Mouse (Mus musculus) testis, adult 2 months (tissue): ENCODE measurements around the gene Iqgap2. TPM values are rescaled to one million over a fixed set of nuclear protein-coding genes. Genes with fewer than 3 reads are reported as not detected.
A peak's percentile ranks its signal among the peaks of the same experiment; 100 is the strongest.

Source experiments
- H3K27ac ChIP-seq: fragments of 200-500 bp; 2 replicates; pipeline ENCODE4 v1.5.1; 2012; ENCODE audit warnings: low read depth, low read length; ENCODE audit not compliant: control insufficient read depth, insufficient read depth
- H3K27me3 ChIP-seq: fragments of 200-500 bp; 2 replicates; pipeline ENCODE4 v1.6.1; 2012; ENCODE audit warnings: mild to moderate bottlenecking, low read length, moderate library complexity; ENCODE audit not compliant: control insufficient read depth, insufficient read depth
- H3K36me3 ChIP-seq: fragments of 200-500 bp; 2 replicates; pipeline ENCODE4 v1.6.1; 2012; ENCODE audit warnings: mild to moderate bottlenecking, low read length; ENCODE audit not compliant: control insufficient read depth, insufficient read depth
- H3K4me1 ChIP-seq: fragments of 200-500 bp; 2 replicates; pipeline ENCODE4 v1.6.1; 2012; ENCODE audit warnings: low read length; ENCODE audit not compliant: control insufficient read depth, insufficient read depth
- H3K4me3 ChIP-seq: fragments of 200-500 bp; 2 replicates; pipeline ENCODE4 v1.5.1; 2012; ENCODE audit warnings: low read depth, mild to moderate bottlenecking, low read length, moderate library complexity, mixed read lengths; ENCODE audit not compliant: control insufficient read depth
- CTCF ChIP-seq: fragments of 200-500 bp; IDR thresholded peaks from 2 replicates; pipeline ENCODE4 v1.5.1; 2012; ENCODE audit warnings: low read depth, mild to moderate bottlenecking, inconsistent platforms, low read length, moderate library complexity; ENCODE audit not compliant: control insufficient read depth, insufficient read depth, insufficient replicate concordance
- POLR2A ChIP-seq: fragments of 200-500 bp; IDR thresholded peaks from 2 replicates; pipeline ENCODE4 v1.6.1; 2012; ENCODE audit warnings: low read depth, mild to moderate bottlenecking, inconsistent platforms, low read length, moderate library complexity; ENCODE audit not compliant: control insufficient read depth
- polyA plus RNA-seq: library from polyadenylated mRNA; depleted of rRNA; stranded (reverse); fragments of >200 nt; gene quantifications from 2 replicates; pipeline ENCODE4 v1.2.3, GENCODE M21; 2012

The Iqgap2 gene
- polyA plus RNA-seq, 1 experiment = 2.9 TPM

- TF ChIP-seq CTCF (no peak), POLR2A (no peak)
- Histone ChIP-seq H3K27me3 (no peaks in the 10 kb centered on the region), H3K36me3 (no peaks in the 10 kb centered on the region), H3K27ac (no peak overlapping the region), H3K4me1 (peaks cover 2% of the 10 kb centered on the region; the same call in 1 of the 2 replicates), H3K4me3 (no peak overlapping the region)
Measured at GRCm38 (mm10) chr13:95778761-95779161, 113.0 kb downstream of the Iqgap2 start.

DNA sequence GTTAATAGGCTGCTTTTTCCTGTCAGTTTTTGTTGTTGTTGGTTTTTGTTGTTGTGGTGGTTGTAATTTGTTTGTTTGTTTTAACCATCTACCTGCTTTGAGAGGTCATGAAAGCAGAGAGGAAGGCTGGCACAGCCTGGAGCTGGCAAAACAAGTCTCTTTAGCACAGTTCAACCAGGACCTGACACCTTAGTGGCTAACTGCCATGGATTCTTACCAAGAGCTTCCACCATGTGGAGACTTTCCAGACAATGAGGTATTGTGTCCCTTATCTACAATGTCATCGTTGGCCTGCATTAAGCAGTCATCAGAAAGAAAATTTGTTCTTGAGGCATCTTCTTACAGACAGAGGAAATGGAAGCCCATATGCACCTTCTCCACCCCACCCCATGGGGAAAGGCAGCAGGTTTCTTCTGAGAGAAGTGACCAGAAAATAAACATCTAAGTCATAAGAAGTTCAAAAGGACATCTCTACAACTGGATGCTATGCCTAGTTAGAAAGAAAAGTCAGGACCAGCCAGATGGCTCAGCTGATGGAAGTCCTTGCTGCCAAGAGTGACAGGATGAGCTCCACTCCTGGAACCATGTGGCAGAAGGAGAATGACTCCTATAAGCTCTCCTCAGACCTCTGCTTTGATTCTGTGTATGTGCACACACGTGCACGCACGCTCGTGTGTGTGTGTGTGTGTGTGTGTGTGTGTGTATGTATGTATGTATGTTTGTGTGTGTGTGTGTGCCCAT, 113.9 kb downstream of the Iqgap2 start:
- no peak overlapping the region for H3K4me3 ChIP-seq
- peaks cover 2% of the 10 kb centered on the region; the same call in 1 of the 2 replicates for H3K4me1 ChIP-seq

DNA sequence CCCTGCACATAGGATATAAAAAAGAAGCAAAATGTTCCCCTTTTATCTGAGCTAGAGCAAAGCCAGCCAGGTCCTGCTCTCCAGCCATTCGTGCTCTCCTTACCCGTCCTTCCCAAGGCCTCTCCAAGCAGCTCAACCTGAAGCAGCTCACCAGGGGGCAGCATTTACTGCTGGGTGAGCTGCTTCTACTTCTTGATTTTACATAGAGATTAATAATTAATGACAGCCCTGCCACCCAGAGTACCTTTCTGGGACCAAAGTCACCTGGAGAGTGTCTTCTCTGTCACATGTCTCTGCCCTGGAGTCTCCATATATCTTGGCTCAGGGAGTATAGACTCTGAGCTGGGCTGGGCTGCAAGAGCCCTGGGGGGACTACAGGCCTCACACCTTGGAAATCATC, 114.5 kb downstream of the Iqgap2 start:
- Histone ChIP-seq H3K4me3 (no peak overlapping the region), H3K27ac (no peak overlapping the region), H3K36me3 (no peaks in the 10 kb centered on the region), H3K27me3 (no peaks in the 10 kb centered on the region), H3K4me1 (no peaks in the 10 kb centered on the region; the same call in 1 of the 2 replicates)
- peak; percentile 32; the same call in 1 of the 2 replicates for TF ChIP-seq CTCF
- TF ChIP-seq POLR2A = no peak

More for the DNA sequence above, 113.9 kb downstream of the Iqgap2 start:
- TF ChIP-seq POLR2A (no peak), CTCF (no peak)
- H3K27me3 ChIP-seq = no peaks in the 10 kb centered on the region
- H3K27ac ChIP-seq = no peak overlapping the region
- H3K36me3 ChIP-seq = no peaks in the 10 kb centered on the region

GRCm38 (mm10) chr13:95774966-95775696, 116.6 kb downstream of the Iqgap2 start:
- Histone ChIP-seq H3K4me3 (no peak overlapping the region), H3K27me3 (no peaks in the 10 kb centered on the region), H3K4me1 (no peaks in the 10 kb centered on the region), H3K36me3 (no peaks in the 10 kb centered on the region), H3K27ac (no peak overlapping the region)
- no peak for TF ChIP-seq POLR2A
- no peak for TF ChIP-seq CTCF

GRCm38 (mm10) chr13:95765017-95765416, 126.7 kb downstream of the Iqgap2 start:
- TF ChIP-seq POLR2A (no peak), CTCF (no peak)
- H3K27ac ChIP-seq = no peak overlapping the region
- no peaks in the 10 kb centered on the region for H3K4me1 ChIP-seq
- no peaks in the 10 kb centered on the region for H3K36me3 ChIP-seq
- no peak overlapping the region for H3K4me3 ChIP-seq
- no peaks in the 10 kb centered on the region for H3K27me3 ChIP-seq

- Histone ChIP-seq H3K27ac (no peak overlapping the region), H3K36me3 (no peaks in the 10 kb centered on the region), H3K4me1 (no peaks in the 10 kb centered on the region), H3K4me3 (no peak overlapping the region), H3K27me3 (no peaks in the 10 kb centered on the region)
- TF ChIP-seq POLR2A (no peak), CTCF (no peak)
Measured at GRCm38 (mm10) chr13:95763876-95764517, 127.7 kb downstream of the Iqgap2 start.

- H3K4me3 ChIP-seq = no peak overlapping the region
- H3K4me1 ChIP-seq = no peaks in the 10 kb centered on the region
- H3K36me3 ChIP-seq = no peaks in the 10 kb centered on the region
- H3K27ac ChIP-seq = no peak overlapping the region
- H3K27me3 ChIP-seq = no peaks in the 10 kb centered on the region
- TF ChIP-seq CTCF (no peak), POLR2A (no peak)
Measured at GRCm38 (mm10) chr13:95759810-95760209, 131.9 kb downstream of the Iqgap2 start.
